Mouse (Mus musculus): ENCODE data around the gene Gdi1.

The Gdi1 gene

GRCm38 (mm10) chrX:74304867-74305700 lies at the start of gene Gdi1:
Gdi1 (plus strand) TSS chrX:74304998.
- no peak for DNase-seq (ENCODE audit: low read depth)

- no peak for DNase-seq (ENCODE audit: low read depth)
Observed at GRCm38 (mm10) chrX:74257746-74258145, 47.1 kb upstream of the Gdi1 start.

- no peak for DNase-seq (ENCODE audit: low read depth)
Observed at GRCm38 (mm10) chrX:74269736-74270061, 35.1 kb upstream of the Gdi1 start.

- peak; percentile 99 for DNase-seq (ENCODE audit: low read depth)
Observed at GRCm38 (mm10) chrX:74270062-74270901, 34.5 kb upstream of the Gdi1 start, which contains the start of gene Rpl10. Rpl10 (plus strand) TSS chrX:74270812.

DNA sequence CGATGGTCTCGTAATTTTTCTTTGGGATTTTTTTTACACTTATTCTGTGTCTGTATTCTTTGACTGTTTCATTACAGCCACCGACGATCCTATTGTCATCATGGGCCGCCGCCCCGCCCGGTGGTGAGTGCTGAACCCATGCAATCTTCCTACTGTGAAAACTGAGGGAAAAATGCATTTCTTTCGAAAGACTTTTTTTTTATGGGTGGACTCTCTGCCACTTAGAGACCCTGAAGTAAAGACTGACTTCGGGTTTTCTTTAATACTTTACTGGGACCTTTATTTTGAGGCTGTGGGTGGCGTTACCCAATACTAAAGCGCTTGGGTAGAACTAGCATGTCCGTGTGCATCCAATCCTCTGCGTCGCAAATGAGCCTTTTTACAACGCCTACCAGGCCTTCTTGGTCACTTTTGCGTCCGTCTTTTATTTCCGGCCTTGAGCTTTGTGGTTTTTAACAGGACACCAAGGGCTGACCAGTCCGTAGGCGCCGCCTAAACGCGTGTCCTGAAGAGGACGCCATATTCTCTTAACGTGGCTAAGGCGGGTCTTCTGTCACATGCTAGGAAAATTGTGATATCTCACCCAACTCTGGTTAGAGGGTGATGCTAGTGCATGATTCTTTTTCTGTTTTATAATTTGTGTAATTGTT lies 33.8 kb upstream of the Gdi1 start:
- DNase-seq (ENCODE audit: low read depth): no peak

DNA sequence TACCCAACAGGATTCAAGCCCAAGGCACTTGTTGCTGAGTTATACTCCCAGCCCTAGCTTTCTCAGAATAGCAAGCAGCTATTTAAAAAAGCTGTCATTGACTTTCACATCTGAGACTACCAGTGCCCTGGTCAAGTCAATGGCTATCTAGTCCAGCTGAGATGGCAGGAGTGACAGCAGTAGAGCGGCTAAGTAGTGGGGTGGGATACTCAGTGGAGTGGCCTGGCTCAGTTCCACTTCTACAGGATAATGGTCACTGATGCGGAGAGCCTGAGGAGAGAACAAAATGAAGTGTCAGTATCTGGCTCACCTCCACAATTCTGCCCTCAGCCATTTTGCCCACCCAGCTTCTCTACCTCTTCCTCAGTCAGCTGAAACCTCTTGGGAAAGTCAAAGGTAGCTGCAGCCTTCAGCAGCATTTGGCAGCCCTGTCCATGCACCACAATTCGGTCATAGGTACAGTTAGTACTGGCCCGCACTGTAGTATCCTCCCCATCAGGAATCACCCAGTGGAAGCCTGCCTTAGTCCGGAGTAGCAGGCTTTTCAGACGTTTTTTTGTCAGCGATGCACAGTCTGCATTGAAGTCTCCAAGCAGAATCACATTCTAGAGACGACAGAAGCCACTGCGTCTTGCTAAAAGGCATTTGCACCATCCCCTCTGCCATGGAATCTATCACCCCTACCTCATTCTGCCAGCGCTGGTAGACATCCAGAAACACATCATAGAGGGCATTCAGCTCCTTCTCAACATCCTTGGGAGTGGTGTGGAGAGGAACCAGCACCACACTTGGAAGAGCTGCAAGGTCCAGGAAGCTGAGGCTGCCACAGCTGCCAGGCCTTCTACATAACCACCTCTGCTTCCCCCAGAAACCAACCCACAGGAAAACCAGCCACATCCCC lies 31.1 kb upstream of the Gdi1 start:
- DNase-seq (ENCODE audit: low read depth): no peak

DNA sequence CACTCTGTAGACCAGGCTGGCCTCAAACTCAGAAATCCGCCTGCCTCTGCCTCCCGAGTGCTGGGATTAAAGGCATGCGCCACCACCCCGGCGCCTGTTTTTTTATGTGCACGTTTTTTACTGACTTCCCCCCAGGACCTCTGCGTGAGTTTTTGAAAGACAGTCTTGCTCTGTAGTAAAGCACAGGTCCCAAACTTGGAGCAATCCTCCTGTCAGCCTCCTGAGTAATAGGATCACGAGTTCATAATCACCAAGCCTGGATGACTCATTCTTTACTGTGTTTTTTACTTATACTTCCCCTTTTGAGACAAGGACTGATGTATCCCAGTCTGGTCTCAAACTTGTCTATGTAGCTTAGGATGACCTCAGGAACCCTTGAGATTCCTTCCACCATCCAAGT lies 26.9 kb upstream of the Gdi1 start:
- DNase-seq (ENCODE audit: low read depth): no peak

GRCm38 (mm10) chrX:74281041-74281731 lies 23.6 kb upstream of the Gdi1 start:
- DNase-seq (ENCODE audit: low read depth): no peak

DNA sequence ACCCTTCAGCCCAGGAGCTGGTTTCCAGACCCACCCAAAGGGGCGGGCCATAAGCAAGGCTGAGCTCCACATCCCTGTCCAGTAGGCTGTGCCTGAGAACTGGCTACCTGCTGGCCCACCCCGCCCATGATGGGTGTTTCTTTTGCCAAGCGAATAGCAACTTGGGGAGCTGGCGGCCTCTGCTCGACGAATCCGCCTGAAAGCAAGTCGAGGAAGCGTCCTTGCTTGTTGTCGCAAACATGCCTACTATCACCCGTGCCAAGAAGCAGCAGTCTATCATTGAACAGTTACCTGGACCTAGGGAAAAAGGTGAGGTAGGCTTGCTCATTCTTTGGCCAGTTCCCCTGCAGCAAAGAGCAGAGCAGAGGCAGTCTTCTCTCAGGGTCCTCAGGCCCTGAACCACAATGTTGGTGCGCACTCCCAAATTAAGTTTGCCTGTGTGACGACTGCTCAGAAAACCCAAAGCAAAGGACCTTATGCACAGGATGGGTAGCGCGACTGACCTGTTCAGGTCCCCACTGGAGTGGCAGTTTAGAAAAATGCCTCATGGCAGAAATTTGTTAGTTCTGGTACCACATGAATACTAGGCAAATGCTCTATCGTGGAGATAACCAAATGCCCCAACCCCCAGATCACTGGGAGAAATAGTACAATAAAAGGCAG lies 22.9 kb upstream of the Gdi1 start, which contains the start of the genes Taz and Dnase1l1:
Taz (plus strand) TSS at position 181 of the 663 bp plus-strand sequence.
Dnase1l1 (minus strand) TSS at position 606 of the 663 bp plus-strand sequence.
- DNase-seq (ENCODE audit: low read depth): no peak

- DNase-seq (ENCODE audit: low read depth): peak; percentile 72
Observed at GRCm38 (mm10) chrX:74282395-74283091, 22.3 kb upstream of the Gdi1 start.

- DNase-seq (ENCODE audit: low read depth): no peak
Observed at GRCm38 (mm10) chrX:74283092-74283437, 21.7 kb upstream of the Gdi1 start.

- DNase-seq (ENCODE audit: low read depth): no peak
Observed at GRCm38 (mm10) chrX:74293431-74293830, 11.4 kb upstream of the Gdi1 start.

DNA sequence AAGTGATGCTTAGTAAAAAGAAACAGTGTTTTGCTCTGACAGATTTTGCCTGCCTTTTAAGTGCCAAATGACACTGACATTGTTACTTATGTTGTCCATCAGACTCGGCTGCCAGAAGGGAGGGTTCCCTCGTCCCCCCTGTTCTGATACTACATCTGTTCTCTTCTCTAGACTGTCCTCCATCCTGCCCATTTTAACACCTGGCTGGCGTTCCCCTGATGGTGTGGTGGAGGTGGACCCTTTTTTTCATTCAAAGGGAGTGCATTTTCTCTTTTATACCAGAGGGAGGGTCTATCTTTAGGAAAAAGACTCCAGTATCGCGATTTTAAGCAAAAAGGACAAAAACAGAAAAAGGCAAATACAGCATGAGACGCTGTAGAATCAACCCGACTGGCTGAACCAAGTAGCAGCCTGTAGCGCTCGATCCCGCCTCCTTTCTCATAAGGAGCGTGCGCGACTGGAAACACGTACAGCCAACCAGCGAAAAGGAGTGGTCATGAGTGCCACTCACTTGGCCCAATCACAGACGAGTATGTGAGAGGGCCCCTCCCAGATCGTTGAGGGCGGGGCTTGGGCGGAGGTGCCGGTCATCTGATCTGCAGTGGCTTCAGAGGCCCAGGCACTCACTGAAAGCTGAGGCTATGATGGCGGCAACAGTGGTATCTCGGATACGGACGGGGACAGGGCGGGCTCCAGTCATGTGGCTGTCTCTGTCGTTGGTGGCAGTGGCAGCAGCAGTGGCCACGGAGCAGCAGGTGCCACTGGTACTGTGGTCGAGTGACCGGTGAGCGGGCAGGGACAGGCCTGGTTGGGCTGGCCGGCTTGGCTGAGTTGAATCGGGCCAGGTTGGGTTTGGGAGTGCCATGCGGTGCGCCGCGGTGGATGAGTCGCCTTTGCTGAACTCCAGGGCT lies 8.0 kb upstream of the Gdi1 start, which contains the start of gene Atp6ap1:
Atp6ap1 (plus strand) TSS at position 560 of the 911 bp plus-strand sequence.
- peak; percentile 92 for DNase-seq (ENCODE audit: low read depth)

- DNase-seq (ENCODE audit: low read depth): no peak
Observed at GRCm38 (mm10) chrX:74298348-74298747, 6.5 kb upstream of the Gdi1 start.

- DNase-seq (ENCODE audit: low read depth): no peak
Observed at GRCm38 (mm10) chrX:74299721-74300120, 5.1 kb upstream of the Gdi1 start.

DNA sequence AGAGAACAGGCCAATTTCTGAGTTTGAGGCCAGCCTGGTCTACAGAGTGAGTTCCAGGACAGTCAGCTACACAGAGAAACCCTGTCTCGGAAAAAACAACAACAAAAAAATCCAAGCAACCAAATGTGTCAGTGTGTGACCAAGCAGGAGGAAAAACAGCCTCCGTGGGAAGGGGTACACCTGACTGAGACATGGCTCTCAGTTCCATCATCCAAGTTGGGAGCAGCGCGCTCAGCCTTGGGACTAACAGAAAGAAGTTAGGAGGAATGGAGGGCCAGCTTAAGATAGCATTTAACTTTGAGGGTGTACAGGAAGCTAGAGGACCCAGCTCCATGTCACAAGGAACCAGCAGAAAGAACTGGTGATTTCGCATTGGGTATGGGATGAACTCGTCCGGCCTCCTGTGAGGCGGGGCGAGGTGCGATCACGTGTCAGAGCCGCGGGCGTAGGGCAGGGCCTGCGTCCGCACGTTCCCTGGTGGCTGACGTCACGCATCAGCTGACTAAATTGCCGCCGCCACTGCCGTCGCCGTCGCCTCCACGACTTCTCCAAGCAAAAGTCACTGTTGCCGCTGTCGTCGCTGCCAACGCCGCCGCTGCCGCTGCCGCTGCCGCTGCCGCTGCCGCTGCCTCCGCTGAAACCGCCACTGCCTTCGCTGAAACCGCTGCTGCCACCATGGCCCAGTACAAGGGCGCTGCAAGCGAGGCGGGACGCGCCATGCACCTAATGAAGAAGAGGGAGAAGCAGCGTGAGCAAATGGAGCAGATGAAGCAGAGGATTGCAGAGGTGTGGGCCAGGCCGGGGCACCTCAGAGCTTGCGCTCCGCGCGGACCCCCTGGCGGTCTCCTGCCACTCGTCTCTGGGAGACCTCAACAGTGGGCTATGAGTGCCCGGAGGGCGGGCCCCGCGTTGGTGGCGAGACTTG lies 8.0 kb downstream of the Gdi1 start, which contains the start of gene Fam50a:
Fam50a (plus strand) TSS at position 494 of the 925 bp plus-strand sequence.
- DNase-seq (ENCODE audit: low read depth): peak; percentile 65

DNA sequence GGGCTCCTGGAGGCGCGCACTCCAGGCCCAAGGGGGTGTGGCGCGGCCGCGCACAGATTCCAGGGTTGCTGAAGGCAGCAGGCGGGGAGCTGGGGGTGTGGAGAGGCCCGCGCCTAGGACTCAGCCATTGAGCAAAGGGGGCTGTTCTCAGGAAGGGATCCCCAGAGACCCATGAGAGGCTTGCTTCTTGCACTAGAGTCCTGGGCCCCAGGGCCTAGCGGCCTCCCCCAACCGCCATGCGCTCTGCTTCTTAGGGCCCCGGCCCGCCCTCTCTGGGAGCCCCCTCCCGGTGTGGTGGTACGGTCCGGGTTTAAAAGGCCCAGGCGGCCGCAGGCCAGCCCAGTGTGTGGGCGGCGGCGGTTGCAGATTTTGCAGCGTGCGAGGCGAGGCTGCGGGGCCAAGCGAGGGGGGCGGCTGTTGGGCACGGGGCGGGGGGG lies 23.9 kb downstream of the Gdi1 start, which contains the start of gene Plxna3:
Plxna3 (plus strand) TSS at position 342 of the 437 bp plus-strand sequence.
- no peak for DNase-seq (ENCODE audit: low read depth)
